Mouse (Mus musculus) ES-E14 (cell line): ENCODE measurements at regions not wholly inside any gene's neighbourhood (a gene's known extent, or its start where the extent isn't known, plus 50 kb on each side); places are given as distances from the start of the nearest gene placed in this dataset.
A peak's percentile ranks its signal among the peaks of the same experiment; 100 is the strongest.

Experiments
- DNase-seq: peaks from one replicate; pipeline ENCODE4 v3.0.0-alpha.2; 2013; ENCODE audit warnings: low read depth, low spot score
- H3K27ac ChIP-seq: 2 replicates; pipeline ENCODE4 v1.5.1; 2012; ENCODE audit warnings: low read depth, mild to moderate bottlenecking, low read length, moderate library complexity, mixed read lengths; ENCODE audit not compliant: poor library complexity, insufficient read depth, severe bottlenecking
- H3K36me3 ChIP-seq: 2 replicates; pipeline ENCODE4 v1.6.1; 2012; ENCODE audit warnings: mild to moderate bottlenecking, low read length, moderate library complexity, mixed read lengths; ENCODE audit not compliant: control insufficient read depth, poor library complexity, insufficient read depth, severe bottlenecking
- H3K4me1 ChIP-seq, 2 experiments: fragments of 150-350 bp in 1 of 2; sonication (generic) in 1 of 2; 2 replicates each; pipeline ENCODE4 v1.6.1; 2012; ENCODE audit warnings: low read length in 2 of 2, mild to moderate bottlenecking in 1 of 2, mixed read lengths in 1 of 2; ENCODE audit not compliant: control insufficient read depth in 2 of 2, insufficient read depth in 2 of 2, poor library complexity in 1 of 2
- H3K4me3 ChIP-seq, 2 experiments: fragments of 150-350 bp in 1 of 2; sonication (generic) in 1 of 2; 2 replicates each; pipeline ENCODE4 v1.5.1; 2012; ENCODE audit warnings: low read length in 2 of 2, low read depth in 1 of 2, mild to moderate bottlenecking in 1 of 2, mixed read lengths in 1 of 2; ENCODE audit not compliant: insufficient read depth in 1 of 2, poor library complexity in 1 of 2, severe bottlenecking in 1 of 2
- H3K9ac ChIP-seq: 2 replicates; pipeline ENCODE4 v1.6.1; 2012; ENCODE audit warnings: low read depth, mild to moderate bottlenecking, low read length, mixed read lengths; ENCODE audit not compliant: poor library complexity, insufficient read depth, severe bottlenecking
- H3K9me3 ChIP-seq: fragments of 150-350 bp; sonication (generic); 2 replicates; pipeline ENCODE4 v1.6.1; 2012; ENCODE audit warnings: low read depth, mild to moderate bottlenecking, low read length; ENCODE audit not compliant: control insufficient read depth, insufficient read depth
- CHD2 ChIP-seq: IDR thresholded peaks from 2 replicates; pipeline ENCODE4 v1.6.1; 2014; ENCODE audit warnings: mild to moderate bottlenecking, low read depth, low read length, inconsistent platforms
- HCFC1 ChIP-seq: IDR thresholded peaks from 2 replicates; pipeline ENCODE4 v1.6.1; 2012; ENCODE audit warnings: low read length, inconsistent platforms, borderline replicate concordance; ENCODE audit not compliant: insufficient read depth
- MAFK ChIP-seq: IDR thresholded peaks from 2 replicates; pipeline ENCODE4 v1.6.1; 2014; ENCODE audit warnings: mild to moderate bottlenecking, low read depth, low read length, inconsistent platforms; ENCODE audit not compliant: insufficient read depth
- ZC3H11A ChIP-seq: IDR thresholded peaks from 2 replicates; pipeline ENCODE4 v1.6.1; 2012; ENCODE audit warnings: low read depth, mild to moderate bottlenecking, inconsistent platforms, low read length, borderline replicate concordance
- ZNF384 ChIP-seq: IDR thresholded peaks from 2 replicates; pipeline ENCODE4 v1.6.1; 2012; ENCODE audit warnings: low read depth, low read length, inconsistent platforms
- in situ Hi-C, 2 experiments: fragments of 600-800 bp; cut with MboI; formaldehyde crosslinking; loops; one replicate each; pipeline ENCODE4 v1.15.1; 2025; ENCODE audit warnings: low sequenced_read_pairs in 2 of 2, inconsistent platforms in 1 of 2; ENCODE audit not compliant: unreplicated experiment in 2 of 2

DNA sequence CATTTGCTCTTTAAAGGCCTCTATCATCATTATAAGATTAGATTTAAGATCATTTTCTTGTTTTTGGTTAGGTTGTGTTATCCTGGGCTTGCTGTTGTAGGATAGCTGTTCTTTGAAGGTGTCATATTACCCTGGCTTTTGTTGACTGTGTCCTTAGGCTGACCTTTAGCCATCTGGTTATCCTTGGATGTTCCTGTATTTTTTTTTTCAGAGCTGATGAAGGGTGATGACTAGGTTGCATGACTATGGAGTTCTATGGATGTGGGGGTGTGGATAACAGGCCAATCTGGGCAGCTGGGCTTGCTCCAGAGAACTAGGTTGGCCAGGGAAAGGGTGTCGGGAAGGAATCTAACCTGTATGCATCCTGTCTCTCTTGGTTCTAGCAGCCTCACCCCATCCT is 74.2 kb downstream of the Dmrta1 start:
- TF ChIP-seq ZNF384 (peak; percentile 96), HCFC1 (no peak), CHD2 (no peak), ZC3H11A (no peak), MAFK (0 out of 2 replicates have a peak, but pooled peaks have one; percentile 19)
- H3K36me3 ChIP-seq, result no peaks in the 10 kb centered on the region
- no peaks in the 10 kb centered on the region for H3K9me3 ChIP-seq
- peak; percentile 13 for DNase-seq
- H3K4me1 ChIP-seq, result peaks cover 0 to 5% of the 10 kb centered on the region in 2 experiments; a peak in 1 of 4 replicates
- no peak overlapping the region for H3K9ac ChIP-seq
- no peak overlapping the region for H3K4me3 ChIP-seq
- in situ Hi-C loops, result no loop called here
- no peak overlapping the region for H3K27ac ChIP-seq

DNA sequence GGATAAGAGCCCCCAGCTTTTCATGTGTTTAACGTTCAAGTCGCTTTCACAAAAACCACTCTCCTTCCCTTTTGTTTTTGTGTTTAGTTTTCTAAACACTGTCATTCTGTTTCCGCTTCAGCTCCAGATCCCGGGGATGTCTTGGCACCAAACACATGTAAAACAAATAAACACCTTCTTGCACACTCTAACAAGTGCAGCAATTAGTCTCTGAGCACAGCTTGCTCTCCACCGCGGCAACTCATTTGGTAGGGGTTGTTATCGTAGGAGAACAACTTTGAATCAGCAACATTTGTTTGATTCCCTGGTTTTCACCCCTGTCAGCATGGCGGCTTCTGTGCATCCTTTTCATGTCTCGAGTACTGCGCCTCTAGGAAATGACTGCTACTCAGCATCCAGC is 97.0 kb downstream of the Dmrta1 start:
- TF ChIP-seq CHD2 (no peak), MAFK (no peak), ZNF384 (no peak), HCFC1 (no peak), ZC3H11A (no peak)
- no peak for DNase-seq

DNA sequence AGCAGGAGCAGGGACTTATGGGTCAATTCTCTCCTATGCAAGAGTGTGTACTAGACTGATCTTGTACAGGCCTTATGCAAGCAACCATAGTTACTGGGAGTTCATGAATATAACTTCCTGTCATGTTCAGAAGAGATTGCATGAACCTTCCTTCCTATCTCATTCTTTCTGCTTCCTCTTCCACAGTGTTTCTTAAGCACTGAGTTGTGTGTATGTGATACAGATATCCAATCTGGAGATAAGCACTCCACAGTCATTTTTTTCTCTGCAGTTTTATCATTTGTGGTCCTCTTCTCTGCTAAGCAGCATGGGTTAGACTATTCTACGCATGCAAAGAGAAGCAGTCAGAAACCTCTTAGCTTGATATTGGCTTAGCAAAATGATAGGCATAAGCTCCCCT is 102.3 kb downstream of the Dmrta1 start:
- no peak overlapping the region for H3K4me3 ChIP-seq
- no peaks in the 10 kb centered on the region for H3K4me1 ChIP-seq
- TF ChIP-seq ZC3H11A (no peak), HCFC1 (no peak), MAFK (no peak), ZNF384 (no peak), CHD2 (no peak)
- no peak overlapping the region for H3K27ac ChIP-seq
- no peak for DNase-seq
- H3K9me3 ChIP-seq, result no peaks in the 10 kb centered on the region
- in situ Hi-C loops, result no loop called here
- no peaks in the 10 kb centered on the region for H3K36me3 ChIP-seq
- no peak overlapping the region for H3K9ac ChIP-seq

More for the DNA sequence above, 97.0 kb downstream of the Dmrta1 start:
- Histone ChIP-seq H3K9me3 (no peaks in the 10 kb centered on the region), H3K9ac (no peak overlapping the region), H3K27ac (no peak overlapping the region), H3K36me3 (no peaks in the 10 kb centered on the region), H3K4me3 (no peak overlapping the region), H3K4me1 (no peaks in the 10 kb centered on the region)
- in situ Hi-C loops, result no loop called here

DNA sequence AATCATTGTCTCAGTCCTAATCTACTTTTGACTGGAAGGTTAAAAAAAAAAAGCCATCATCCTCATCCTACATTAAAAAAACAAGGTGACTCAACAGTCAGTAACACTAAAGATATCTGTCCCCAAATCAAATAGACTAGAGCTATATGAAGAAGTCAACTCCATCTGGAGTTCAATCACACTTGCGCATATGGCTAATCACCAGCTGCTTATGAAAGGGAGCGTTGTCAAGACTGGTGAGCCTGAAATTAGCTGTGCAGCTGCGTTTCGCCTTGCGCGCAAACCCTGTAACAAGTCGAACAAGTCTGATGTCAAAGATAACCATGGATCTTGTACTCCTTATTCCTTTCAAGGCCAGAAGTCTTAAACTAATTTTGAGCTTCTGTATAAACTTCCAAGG is 137.6 kb downstream of the Dmrta1 start:
- TF ChIP-seq ZC3H11A (no peak), ZNF384 (no peak), MAFK (no peak), CHD2 (no peak), HCFC1 (no peak)
- Histone ChIP-seq H3K4me1 (no peaks in the 10 kb centered on the region), H3K36me3 (no peaks in the 10 kb centered on the region), H3K27ac (no peak overlapping the region), H3K4me3 (no peak overlapping the region), H3K9me3 (no peaks in the 10 kb centered on the region), H3K9ac (no peak overlapping the region)
- DNase-seq, result no peak
- in situ Hi-C loops, result no loop called here
